Mouse (Mus musculus) thymus, adult 18-20 months (tissue): ENCODE data around the gene Dhx9.
"Not testable (repeated sequence)": the region's sequence is repeated elsewhere in the genome, so short reads cannot be mapped to it uniquely, and the experiment has no call there.

Experiments used
- DNase-seq, 2 experiments: peaks; one replicate each; pipeline ENCODE4 v3.0.0; 2022; ENCODE audit warnings: mixed read lengths in 2 of 2

The Dhx9 gene

DNA sequence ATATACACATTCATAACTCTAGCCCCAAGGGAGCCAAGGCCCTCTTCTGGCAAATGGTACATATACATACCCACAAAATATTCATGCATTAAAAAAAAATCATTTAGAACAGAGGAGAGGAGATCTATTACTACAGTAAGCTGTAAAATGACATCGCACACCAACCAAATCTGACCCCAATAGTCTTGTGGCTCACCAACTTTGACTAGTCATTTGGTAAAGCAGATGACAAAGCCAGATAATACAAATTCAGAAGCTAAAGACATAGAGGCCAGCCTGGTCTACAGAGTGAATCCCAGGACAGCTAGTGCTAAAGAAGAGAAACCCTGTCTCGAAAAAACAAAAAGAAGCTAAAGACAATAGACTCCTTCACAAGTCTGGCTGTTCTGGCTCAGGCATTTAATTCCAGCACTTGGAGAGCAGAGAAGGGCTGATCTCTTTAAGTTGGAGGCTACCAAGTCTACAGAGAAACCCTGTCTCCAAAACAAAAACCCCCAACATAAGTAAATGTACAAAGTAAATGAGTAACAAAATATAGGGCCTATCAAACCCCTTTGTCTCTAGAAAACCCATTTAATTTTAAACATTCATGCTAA lies 2.2 kb downstream of the Dhx9 start:
- no peak for DNase-seq

DNA sequence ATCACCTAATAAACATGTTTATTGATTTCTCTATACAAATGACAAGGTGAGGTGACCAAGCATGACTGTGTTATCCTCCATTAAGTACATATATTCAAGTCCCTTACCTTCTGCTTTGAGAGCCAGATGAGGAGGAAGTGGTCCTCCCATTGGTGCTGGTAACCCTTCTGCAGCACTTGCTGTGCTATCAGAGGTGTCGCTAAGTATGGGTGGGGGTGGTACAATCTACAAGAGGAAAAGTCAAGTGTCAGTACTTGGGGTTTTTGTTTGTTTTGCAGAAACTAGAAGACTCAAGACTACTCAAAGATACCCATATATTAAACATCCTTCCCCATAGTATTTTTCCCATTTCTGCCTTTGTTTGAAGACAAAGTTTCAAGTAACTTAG lies 6.4 kb downstream of the Dhx9 start:
- DNase-seq: no peak

GRCm38 (mm10) chr1:153480386-153481024 lies 7.0 kb downstream of the Dhx9 start:
- peak; percentile 31 to 46 for DNase-seq

DNA sequence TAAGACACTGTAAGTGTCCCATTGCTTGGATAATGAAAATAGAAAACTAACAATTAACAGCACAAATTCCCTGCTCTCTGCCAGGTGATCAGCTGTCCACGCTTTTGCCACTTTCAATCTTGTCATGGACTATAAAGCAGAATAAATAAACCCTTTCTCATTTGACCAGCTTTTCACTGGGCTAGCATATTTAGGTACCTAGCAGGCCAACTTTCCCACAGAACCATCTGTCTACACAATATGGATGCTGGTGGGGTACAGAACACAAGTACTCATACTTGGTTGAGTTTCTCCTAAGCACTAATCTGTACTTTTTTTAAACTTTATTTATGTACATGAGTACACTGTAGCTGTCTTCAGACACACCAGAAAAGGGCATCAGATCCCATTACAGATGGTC lies 8.2 kb downstream of the Dhx9 start:
- no peak for DNase-seq

DNA sequence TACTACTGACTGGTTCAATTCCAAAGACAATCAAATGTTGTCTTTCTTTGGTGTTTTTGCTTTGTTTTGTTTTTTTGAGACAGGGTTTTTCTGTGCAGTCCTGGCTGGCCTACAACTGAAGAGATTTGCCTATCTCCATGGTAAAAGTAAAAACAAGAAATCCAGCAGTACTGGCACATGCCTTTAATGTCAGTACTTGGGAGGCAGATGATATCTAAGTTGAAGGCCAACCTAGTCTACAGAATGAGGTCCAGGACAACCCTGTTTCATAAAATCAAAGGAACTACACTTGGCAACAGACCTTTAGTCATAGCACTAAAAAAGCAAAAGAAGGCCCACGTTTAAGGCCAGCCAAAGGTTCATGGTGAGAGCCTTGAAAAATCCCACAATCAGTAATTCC lies 25.7 kb downstream of the Dhx9 start:
- no peak for DNase-seq

GRCm38 (mm10) chr1:153456137-153456536 lies 31.3 kb downstream of the Dhx9 start:
- DNase-seq: no peak

GRCm38 (mm10) chr1:153453146-153453642 lies 34.3 kb downstream of the Dhx9 start:
- no peak for DNase-seq

DNA sequence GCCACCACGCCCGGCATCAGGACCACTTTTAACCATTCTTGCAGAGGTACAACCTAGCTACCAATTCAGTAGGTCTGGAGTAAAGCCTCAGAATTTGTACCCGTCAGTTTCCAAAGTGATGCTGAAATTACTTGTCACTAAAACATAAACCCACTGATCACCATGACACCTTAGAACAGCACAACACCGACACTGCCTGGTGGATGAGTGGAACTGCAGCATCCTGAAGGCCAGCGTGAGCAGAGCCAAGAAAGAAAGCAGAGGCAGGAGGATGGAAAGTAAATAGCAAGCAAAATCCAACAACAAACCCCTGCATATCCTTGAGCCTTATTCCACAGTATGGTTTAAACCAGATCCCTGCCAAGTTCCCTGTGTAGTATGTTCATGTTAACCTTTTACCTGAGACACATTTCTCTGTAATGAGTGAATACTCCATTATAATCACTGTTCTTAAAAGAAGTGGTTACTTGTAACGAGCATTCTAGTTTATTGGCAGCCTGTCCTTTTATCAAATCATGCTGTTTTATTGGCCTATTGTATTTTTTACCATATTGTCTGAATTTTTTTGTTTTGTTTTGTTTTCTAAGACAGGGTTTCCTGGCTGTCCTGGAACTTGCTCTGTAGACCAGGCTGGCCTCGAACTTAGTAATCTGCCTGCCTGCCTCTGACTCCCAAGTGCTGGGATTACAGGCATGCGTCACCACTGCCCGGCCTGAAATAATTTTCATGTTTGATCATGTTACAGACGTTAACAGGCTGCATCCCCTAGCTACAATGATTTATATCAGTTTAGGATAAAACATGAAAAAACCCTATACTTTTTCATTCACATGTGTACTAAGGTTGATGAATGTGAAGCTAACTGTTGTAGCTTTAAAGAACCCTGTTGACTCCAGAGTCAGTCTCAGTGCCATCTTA lies 36.0 kb downstream of the Dhx9 start:
- DNase-seq: peak in 1 of 2 experiments; percentile 24

DNA sequence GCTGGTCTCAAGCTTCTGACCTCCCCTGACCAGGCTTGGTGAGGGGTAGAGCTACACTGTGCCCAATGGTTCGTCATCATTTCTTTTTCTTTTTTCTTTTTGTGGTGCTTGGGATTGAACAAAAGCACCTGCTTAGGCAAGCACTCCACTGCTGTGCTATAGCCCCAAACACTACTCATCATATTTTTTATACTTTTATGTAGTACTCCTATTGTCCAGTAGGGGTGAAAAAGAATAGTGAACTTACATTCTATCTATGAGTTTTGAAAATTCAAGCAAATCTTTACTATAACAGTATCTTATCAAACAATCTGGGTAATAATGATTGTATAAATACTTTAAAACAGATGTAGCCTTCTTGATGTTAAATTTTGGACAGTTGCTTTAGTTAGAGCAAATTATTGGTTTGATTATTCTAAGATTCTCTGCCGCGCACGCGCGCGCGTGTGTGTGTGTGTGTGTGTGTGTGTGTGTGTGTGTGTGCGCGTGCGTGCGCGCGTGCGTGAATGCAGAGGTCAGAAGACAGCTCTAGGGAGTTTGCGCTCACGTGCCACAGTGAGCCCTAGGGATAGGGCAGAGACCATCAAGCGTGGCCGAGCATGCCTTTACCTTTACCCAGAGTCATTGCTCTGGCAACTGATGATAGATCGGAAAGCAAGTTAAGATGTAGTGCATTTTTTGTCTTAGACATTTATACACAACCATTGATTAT lies 41.2 kb downstream of the Dhx9 start:
- no peak for DNase-seq

DNA sequence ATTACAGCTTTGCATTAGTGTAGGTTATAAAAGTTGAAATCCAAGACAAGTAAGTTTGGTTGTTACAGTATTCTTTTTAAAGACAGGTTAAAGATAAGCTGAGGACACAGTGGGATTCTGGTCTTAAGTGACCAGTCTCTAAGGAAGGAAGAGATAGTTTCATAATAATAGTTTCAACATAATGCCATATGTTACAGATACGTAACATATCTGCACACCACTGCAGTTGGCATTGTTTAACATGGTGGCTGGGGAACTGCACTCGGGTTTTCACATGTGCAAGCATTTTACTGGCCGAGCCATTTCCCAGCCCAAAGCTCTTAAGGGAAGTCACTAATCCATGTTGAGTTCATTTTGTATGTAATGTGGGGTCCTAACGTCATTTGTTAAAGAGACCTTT lies 43.8 kb downstream of the Dhx9 start:
- DNase-seq: no peak

- DNase-seq: no peak
Observed at GRCm38 (mm10) chr1:153443019-153443418, 44.4 kb downstream of the Dhx9 start.

- no peak for DNase-seq
Observed at GRCm38 (mm10) chr1:153441656-153442055, 45.8 kb downstream of the Dhx9 start.

GRCm38 (mm10) chr1:153440752-153441151 lies 46.7 kb downstream of the Dhx9 start:
- no peak for DNase-seq

- no peak for DNase-seq
Observed at GRCm38 (mm10) chr1:153437536-153437935, 49.9 kb downstream of the Dhx9 start.

GRCm38 (mm10) chr1:153433851-153434589 lies 53.4 kb downstream of the Dhx9 start:
- no peak for DNase-seq

- no peak for DNase-seq
Observed at GRCm38 (mm10) chr1:153432329-153432728, 55.1 kb downstream of the Dhx9 start.

DNA sequence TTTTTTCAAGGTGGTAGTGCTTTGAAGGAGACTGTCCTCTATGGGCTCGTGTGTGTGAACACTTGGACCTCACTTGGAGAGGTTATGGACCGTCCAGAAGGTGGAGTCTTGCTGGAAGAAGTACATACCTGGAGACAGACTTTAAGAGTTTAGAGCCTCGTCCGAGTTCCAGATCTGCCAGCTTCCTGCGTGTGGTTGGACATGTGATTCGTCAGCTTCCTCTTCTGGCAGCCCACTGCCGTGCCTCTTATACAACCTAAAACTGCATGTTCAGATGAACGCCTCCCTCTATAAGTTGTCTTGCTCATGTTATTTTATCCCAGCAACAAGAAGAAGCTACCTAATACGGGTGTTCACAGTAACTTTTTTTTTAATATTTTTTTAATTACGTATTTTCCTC lies 55.8 kb downstream of the Dhx9 start:
- DNase-seq: peak in 1 of 2 experiments; percentile 11

DNA sequence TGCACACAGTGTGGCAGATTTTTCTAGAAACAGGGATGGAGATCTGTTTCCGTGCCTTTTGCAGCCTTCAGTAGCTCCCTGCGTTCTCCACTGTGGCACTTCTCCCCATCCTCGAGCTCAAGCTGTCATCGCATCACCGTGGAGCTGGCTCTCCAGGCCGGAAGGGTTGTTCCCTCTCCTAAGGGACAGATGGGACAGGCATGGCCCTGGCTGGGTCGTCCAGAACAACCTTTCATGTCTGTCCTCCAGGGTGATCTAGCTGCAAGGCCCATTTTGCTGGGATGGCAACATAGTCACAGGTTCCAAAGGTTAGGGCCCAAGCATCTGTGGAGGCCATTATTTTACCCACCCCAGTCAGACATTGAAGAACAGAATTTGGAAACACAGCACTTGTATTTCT lies 56.3 kb downstream of the Dhx9 start:
- no peak for DNase-seq

- peak; percentile 44 to 65 for DNase-seq
Observed at GRCm38 (mm10) chr1:153424770-153425584, 62.5 kb downstream of the Dhx9 start, which contains the start of gene Shcbp1l. Gene Shcbp1l, plus strand, starts transcription at chr1:153425162.

- no peak for DNase-seq
Observed at GRCm38 (mm10) chr1:153424271-153424670, 63.2 kb downstream of the Dhx9 start.

GRCm38 (mm10) chr1:153417805-153418204 lies 69.7 kb downstream of the Dhx9 start:
- not testable (repeated sequence) for DNase-seq
